Mouse (Mus musculus) c-Kit-positive CD71-positive TER-119-negative erythroid progenitor cells, embryonic 14.5 days (primary cell): ENCODE results near the gene Rai14.

Experiments used
- DNase-seq: peaks from one replicate; pipeline ENCODE4 v3.0.0-alpha.2; 2013; ENCODE audit warnings: low read depth

Gene Rai14

GRCm38 (mm10) chr15:10611040-10611439, 103.4 kb downstream of the Rai14 start:
- DNase-seq, result no peak

GRCm38 (mm10) chr15:10609107-10609506, 105.3 kb downstream of the Rai14 start:
- no peak for DNase-seq

DNA sequence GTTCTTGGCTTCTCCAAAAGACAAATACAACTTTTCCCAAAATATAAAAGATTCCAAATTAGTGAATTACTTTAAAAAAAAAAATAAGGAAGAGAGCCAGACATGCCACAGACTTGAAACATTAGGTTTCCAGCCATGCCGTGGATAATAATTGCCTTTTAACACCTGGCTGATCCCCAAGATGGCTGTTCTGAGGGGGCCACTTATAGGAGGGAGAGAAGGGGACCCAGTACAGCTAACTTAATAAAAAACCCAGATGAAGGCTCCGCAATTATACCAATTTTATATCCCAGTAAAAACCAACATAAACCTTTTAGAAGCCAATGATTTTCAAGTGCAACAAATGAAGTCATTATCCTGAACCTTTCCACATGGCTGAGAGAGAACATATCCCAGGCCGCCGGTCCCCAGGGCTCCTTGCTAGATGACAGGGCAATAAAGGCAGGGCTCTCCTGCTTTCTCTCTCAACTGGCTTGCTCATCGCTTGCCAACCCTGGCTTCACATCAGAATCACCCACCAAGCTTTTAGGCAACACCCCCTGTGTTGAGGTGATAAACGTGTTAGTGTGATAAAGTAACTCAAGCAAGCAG, 105.8 kb downstream of the Rai14 start:
- DNase-seq, result no peak

DNA sequence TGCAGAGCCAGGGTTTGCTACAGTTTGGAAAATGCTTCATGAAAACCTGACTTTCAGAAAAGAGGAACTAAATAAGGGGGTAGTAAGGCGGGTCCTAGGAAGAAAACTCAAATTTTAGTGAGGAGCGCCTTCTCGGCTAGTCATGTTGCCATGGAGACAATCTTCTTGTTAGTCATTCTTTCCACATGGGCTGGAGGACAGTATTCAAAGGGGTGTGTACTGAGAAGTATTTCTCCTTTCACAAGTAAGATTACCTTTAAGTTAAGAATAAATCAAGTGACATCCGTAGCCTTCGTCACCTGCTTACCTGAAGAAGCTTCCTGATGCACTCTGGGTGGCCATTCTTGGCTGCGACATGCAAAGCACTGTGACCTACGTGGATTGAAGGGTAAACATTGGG, 115.0 kb downstream of the Rai14 start:
- no peak for DNase-seq

- DNase-seq, result no peak
Observed at GRCm38 (mm10) chr15:10598259-10599225, 115.9 kb downstream of the Rai14 start.

GRCm38 (mm10) chr15:10596871-10597270, 117.6 kb downstream of the Rai14 start:
- DNase-seq, result no peak

- DNase-seq, result no peak
Observed at GRCm38 (mm10) chr15:10595408-10595807, 119.0 kb downstream of the Rai14 start.

- no peak for DNase-seq
Observed at GRCm38 (mm10) chr15:10594910-10595309, 119.5 kb downstream of the Rai14 start.

GRCm38 (mm10) chr15:10593094-10593493, 121.3 kb downstream of the Rai14 start:
- no peak for DNase-seq

DNA sequence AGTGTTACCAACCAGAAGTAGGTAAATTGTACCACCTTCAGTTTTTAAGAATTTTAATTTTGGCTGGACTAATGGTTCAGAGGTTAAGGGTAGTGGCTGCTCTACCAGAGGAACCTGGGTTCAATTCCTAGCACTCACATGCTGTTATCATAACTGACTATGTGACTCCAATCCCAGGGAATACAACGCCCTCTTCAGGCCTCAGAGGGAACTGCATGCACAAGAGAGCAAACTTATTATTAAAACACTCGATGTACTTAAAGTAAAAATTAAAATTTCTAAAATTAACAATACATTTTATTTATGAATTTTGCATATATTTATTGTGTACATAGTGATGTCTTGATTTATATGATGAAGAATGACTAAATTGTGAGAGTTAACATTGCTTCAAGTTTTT, 127.9 kb downstream of the Rai14 start:
- DNase-seq, result no peak

GRCm38 (mm10) chr15:10584359-10585187, 129.9 kb downstream of the Rai14 start:
- DNase-seq, result no peak

- peak; percentile 39 for DNase-seq
Observed at GRCm38 (mm10) chr15:10583408-10583807, 131.0 kb downstream of the Rai14 start.

DNA sequence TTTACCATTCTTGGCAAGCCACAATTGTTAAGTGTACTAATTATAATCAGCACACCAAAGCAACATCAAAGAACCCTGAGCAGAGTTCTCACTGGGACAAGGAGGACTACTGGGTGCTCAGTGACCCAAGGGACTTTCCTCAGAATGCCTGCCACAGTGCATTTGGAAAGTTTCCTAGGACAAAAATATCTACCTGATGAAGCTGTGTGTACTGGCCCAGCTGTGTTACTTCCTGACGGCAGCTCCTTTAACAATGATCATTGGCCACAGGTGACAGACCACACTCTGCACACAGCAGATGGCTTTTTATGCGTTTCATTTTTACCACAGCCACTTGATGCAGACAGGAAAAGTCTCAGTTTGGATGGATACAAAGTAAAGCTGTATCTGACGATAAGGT, 135.3 kb downstream of the Rai14 start:
- DNase-seq, result no peak

GRCm38 (mm10) chr15:10566486-10566885, 147.9 kb downstream of the Rai14 start:
- no peak for DNase-seq

DNA sequence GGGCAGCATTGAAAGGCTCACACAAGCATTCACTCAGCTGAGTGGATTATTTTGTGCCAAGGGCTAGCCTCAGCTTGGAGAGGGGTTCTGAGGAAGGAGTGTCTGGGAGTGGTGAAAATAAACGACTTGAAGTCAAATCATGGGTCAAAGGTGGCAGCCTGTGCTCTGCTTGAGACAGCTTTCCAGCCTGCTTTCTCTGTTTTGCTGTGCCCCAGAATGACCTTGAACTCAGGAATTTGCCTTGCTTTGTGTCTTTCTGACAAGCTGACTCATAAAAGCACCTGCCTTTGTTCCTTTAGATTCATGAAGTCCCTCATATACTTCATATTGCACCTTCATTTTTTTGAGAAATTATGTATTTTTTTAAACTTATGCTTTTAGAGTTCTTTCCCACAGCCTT, 150.2 kb downstream of the Rai14 start:
- no peak for DNase-seq

DNA sequence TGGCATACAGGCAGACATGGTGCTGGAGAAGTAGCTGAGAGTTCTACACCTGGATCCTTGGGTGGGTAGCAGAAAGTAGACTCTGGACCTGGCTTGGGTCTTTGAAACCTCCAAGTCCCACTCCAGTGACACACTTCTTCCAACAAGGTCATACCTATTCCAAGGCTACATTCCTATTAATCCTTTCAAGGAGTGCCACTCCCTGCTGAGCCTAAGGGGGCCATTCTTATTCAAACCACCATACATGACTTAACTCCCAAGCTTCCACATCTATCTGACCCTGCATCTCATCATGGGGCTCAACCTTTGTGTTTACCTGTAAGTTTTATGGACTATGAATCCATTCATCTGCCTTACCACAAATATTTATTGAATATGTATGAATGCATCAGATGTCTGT, 152.1 kb downstream of the Rai14 start:
- no peak for DNase-seq

GRCm38 (mm10) chr15:10560005-10560404, 154.4 kb downstream of the Rai14 start:
- no peak for DNase-seq

DNA sequence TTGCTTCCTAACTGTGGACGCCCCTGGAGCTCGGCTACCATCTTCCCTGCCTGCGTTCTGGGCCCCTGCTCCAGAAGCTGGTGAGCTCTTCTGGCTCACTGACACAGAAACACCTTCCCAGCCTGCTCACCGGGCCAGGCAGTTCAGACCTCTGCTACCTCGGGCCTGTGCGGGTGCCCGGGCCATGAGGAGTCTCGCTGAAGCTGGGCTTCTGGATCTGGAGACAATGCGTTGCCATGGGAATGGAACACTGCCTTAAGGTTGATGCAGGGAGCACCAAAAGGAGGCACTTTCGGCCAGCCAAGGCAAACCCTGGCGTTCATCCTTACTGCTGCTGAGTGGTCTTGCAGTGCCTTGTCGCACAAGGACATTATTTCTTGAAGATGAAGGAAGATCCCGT, 156.0 kb downstream of the Rai14 start, which contains the start of gene Ttc23l:
Ttc23l (minus strand) TSS at position 204 of the 400 bp plus-strand sequence.
- no peak for DNase-seq

DNA sequence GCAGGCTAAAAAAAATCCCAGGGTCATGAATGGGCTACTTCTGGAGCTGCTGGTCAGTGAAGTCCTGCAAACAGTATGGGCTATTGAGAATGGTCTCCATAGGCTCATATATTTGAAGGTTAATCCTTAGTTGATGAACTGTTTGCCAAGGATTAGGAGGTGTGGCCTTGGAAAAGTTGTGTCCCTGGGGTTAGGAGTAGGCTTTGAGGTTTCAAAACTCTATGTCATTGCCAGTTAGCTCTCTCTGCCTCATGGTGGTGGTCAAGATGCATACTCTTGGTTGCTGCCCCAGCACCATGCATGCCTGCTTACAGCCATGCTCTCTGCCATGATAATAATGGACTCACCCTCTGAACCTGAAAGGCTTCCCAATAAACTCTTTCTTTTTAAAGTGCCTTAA, 160.1 kb downstream of the Rai14 start:
- DNase-seq, result no peak

GRCm38 (mm10) chr15:10540271-10541088, 173.9 kb downstream of the Rai14 start:
- DNase-seq, result no peak

DNA sequence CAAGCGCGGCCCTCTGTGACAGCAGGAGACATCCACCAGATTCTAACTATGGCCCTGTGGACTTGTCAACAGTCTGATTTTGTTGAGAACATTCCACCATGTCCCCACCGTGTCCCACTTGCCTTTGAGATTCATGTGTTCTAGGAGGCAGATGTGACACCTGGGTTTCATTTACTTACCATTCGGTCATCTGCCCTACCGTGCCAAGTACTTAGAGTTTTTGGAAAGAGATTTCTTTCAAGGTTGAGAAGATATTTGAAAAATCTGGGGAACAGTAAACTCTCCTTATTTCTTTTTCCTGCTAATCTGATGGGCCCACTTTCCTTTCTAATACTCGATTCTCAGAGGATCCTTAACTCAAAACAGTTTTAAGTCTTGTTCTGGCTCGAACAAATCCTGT, 178.5 kb downstream of the Rai14 start:
- DNase-seq, result no peak

DNA sequence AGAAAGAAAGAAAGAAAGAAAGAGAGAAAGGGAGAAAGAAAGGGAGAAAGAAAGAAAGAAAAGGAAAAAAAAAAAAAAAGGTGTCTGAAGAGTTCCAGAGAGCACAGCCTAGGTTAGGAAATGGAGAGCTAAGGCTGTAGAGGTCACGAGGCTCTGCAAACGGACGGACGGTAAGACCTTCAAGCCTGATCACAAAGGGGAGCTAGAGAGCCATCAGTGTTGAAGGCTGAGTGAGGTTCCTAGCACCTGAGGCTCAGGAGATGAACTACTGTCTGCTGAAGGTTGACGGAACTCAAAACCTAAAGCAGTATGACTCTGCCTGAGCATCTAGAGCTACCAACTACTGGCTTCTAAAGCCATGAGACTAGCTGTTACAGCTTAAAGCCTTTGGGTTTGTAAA, 179.8 kb downstream of the Rai14 start:
- DNase-seq, result no peak
